Mouse (Mus musculus): Measurements from ENCODE around the gene Lhpp. TPM values are rescaled to one million over a fixed set of nuclear protein-coding genes. Genes with fewer than 3 reads are reported as not detected.
A peak's percentile ranks its signal among the peaks of the same experiment; 100 is the strongest.

Lhpp gene
- polyA plus RNA-seq, 1 experiment: 6.5 TPM

DNA sequence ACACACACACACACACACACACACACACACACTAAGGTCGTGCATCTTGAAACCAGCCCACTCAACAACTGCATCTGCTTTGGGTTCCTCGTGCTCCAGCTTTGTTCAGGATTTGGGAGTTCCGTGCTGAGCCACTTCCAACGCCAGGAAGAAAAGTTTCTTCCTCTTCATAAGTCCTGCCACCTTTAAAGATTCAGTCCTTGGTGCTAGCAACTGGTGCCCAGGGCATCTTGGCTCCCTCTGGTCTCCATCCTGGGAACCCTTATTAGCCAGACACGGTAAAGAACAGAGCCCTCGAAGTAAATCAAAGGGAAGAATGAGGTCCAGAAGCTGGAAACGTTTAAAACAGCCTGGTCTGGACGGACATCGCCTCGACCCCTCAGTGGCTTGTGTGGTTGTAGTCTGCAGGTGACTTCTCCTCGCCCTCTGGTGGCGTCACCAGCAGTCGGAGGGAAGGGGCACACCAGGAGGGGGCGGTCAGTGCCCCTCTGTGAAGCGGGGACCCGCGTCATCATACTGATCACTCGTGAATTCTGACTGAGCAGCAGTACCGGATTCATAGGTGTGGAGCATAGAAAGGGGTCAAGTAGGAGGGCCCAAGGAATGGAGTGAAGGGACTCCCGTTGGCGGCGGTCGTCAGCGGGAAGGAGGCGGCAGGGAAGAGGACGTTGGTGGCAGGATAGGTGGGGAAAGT is 13.7 kb upstream of the Lhpp start:
- no peak for TF ChIP-seq POLR2A (IDR thresholded peaks at IDR 0.05; ENCODE audit: low read depth, low read length)
- peak; percentile 9; the same call in 1 of the 2 replicates for TF ChIP-seq CTCF (IDR thresholded peaks at IDR 0.05; ENCODE audit: borderline replicate concordance, insufficient read depth, low read length)
- Histone ChIP-seq H3K27ac (ENCODE audit: insufficient read depth, low read length) (no peak overlapping the region), H3K4me1 (ENCODE audit: control insufficient read depth, insufficient read depth, low read length) (no peaks in the 10 kb centered on the region), H3K4me3 (ENCODE audit: insufficient read depth, low read length) (no peak overlapping the region)

DNA sequence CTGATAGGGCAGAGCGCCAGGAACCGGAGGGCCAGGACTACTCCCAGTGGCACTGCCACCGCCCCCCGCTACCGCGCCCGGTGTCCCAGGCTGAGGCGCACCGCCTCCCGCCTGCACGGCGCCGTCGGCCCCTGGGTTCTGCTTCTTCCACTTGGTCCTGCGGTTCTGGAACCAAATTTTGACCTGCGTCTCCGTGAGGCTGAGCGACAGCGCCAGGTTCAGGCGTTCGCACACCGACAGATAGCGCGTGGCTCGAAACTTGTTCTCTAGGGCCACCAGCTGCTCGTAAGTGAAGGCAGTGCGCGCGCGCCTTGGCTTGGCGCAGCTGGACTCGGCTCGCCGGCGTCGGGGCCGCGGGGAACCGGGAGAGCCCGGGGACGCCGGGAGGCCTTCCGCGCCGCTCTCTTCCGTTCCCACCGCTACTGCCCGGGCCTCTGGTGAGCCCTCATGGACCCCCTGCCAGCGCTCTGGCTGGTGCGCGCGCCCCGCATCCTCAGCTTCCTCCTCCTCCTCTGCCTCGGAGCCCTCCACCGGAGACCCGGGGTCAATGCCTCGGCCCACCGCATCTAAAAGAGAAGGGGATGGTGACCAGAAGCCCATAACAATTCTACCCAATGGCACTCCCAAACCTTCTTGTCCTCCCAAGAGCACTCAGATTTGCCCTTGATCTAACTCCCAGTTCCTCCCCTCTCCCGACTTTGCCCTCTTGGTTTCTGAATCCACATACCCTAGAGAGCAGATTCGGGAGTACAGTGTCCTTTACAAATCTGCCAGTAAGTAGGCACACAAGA is 13.0 kb upstream of the Lhpp start:
- H3K4me1 ChIP-seq (ENCODE audit: control insufficient read depth, insufficient read depth, low read length): no peaks in the 10 kb centered on the region
- peak overlapping the region; percentile 1; the same call in 1 of the 2 replicates for H3K4me3 ChIP-seq (ENCODE audit: insufficient read depth, low read length)
- no peak for TF ChIP-seq CTCF (IDR thresholded peaks at IDR 0.05; ENCODE audit: borderline replicate concordance, insufficient read depth, low read length)
- TF ChIP-seq POLR2A (IDR thresholded peaks at IDR 0.05; ENCODE audit: low read depth, low read length): no peak
- H3K27ac ChIP-seq (ENCODE audit: insufficient read depth, low read length): no peak overlapping the region

DNA sequence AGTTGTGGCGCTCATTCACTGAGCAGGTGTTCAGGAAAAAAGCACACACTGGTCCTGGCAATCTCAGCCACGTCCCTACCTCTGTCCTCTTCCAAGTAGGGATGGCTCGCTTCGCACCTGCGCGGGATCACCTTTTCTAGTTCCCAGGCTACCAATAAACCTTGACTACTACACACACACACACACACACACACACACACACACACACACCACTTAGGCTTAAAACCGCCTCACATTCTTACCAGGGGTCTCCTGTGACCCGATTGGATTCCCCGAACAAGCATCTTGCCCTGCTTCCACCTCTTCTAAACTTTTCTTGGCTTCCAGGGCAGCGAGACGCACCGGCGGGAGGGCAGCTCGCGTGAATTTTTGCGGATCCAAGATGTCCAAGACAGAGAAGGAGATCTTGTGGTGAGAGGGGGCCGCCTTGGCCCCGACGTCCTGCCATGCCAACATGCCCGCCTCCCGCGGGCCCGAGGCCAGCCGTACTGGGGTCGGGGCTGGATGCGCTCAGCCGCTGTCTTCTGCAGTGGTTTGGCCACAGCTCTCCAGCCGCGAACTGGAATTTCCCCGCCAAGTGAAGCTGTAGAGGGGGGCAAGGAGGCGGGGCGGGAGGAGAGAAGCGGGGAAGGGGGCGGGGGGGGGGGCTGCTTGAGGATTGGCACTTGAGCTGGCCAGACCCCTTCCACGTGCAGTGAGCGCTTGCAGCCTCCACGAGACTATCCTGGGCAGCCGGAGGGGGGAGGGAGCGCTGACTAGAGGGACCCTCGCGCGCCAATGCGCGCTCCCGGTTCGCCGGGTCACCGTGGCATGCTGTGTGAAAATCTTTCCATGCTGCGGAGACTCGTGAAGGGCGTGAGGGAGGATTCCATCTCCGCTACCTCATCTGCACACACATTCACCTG is 11.1 kb upstream of the Lhpp start, which contains the start of gene Nkx1-2:
Nkx1-2 (minus strand) TSS at position 567 of the 905 bp plus-strand sequence.
- H3K4me3 ChIP-seq (ENCODE audit: insufficient read depth, low read length): peak within 1 kb of the TSS; percentile 3; the same call in 1 of the 2 replicates
- no peaks in the 10 kb centered on the region for H3K4me1 ChIP-seq (ENCODE audit: control insufficient read depth, insufficient read depth, low read length)
- H3K27ac ChIP-seq (ENCODE audit: insufficient read depth, low read length): no peak within 1 kb of the TSS
- TF ChIP-seq CTCF (IDR thresholded peaks at IDR 0.05; ENCODE audit: borderline replicate concordance, insufficient read depth, low read length) (no peak), POLR2A (IDR thresholded peaks at IDR 0.05; ENCODE audit: low read depth, low read length) (no peak)

DNA sequence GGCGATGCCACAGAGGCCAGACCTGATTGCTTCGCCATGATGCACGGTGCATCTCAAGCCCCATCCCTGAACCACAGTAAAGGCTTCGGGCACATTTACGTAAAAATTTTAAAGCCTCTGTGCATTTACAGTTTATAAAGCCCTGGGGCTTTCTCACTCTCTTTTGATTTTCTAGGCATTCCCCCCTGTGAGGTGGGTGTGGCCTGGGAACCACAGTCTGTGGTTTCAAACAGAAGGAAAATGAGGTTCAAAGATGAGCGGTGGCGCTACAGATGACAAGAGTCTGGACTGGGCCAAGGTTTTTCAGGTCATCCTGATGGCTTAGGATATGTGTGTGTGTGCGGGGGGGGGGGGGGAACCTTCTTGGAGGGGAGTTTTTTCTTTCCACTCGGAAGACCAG is 10.4 kb upstream of the Lhpp start:
- Histone ChIP-seq H3K27ac (ENCODE audit: insufficient read depth, low read length) (no peak overlapping the region), H3K4me3 (ENCODE audit: insufficient read depth, low read length) (no peak overlapping the region), H3K4me1 (ENCODE audit: control insufficient read depth, insufficient read depth, low read length) (no peaks in the 10 kb centered on the region)
- TF ChIP-seq CTCF (IDR thresholded peaks at IDR 0.05; ENCODE audit: borderline replicate concordance, insufficient read depth, low read length) (no peak), POLR2A (IDR thresholded peaks at IDR 0.05; ENCODE audit: low read depth, low read length) (no peak)

DNA sequence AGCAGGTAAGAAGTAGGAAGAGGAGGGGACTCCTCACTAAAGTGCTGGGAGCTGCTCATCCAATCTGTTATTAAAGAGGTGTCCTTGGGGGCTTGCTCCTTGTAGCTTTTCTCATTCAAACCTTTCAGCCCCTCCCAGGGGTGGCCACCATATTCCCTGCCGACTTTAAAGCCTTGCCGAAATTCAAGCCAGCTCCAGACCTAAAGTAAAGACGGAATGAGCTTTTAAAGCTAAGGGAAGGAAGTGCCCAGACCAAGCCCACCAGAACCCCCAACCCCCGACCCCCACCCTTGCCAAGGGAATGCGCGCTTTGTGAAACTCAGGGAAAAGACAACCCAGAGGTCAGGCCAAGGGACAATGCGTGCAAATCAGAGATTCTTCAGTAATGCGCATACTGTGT is 9.5 kb upstream of the Lhpp start:
- Histone ChIP-seq H3K4me3 (ENCODE audit: insufficient read depth, low read length) (no peak overlapping the region), H3K4me1 (ENCODE audit: control insufficient read depth, insufficient read depth, low read length) (no peaks in the 10 kb centered on the region), H3K27ac (ENCODE audit: insufficient read depth, low read length) (no peak overlapping the region)
- no peak for TF ChIP-seq CTCF (IDR thresholded peaks at IDR 0.05; ENCODE audit: borderline replicate concordance, insufficient read depth, low read length)
- TF ChIP-seq POLR2A (IDR thresholded peaks at IDR 0.05; ENCODE audit: low read depth, low read length): no peak

DNA sequence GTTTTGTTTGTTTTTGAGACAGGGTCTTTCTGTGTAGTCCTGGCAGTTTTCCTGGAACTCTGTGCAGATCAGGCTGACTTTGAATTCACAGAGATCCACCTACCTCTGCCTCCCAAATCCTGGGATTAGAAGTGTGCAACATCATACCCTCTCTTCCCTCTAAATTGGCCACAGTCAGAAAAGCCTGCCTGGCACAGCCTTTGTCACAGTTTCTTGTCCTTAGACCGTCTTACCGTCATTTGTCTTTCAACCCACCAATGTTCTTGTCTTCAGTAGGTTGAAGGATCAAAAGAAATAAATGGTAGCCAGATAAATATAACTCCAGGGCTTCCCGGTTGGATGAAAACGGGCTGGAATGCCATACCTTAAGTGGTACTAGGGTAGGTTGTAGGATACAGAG is 5.7 kb upstream of the Lhpp start:
- Histone ChIP-seq H3K4me3 (ENCODE audit: insufficient read depth, low read length) (no peak overlapping the region), H3K27ac (ENCODE audit: insufficient read depth, low read length) (no peak overlapping the region), H3K4me1 (ENCODE audit: control insufficient read depth, insufficient read depth, low read length) (no peaks in the 10 kb centered on the region)
- TF ChIP-seq POLR2A (IDR thresholded peaks at IDR 0.05; ENCODE audit: low read depth, low read length): no peak

DNA sequence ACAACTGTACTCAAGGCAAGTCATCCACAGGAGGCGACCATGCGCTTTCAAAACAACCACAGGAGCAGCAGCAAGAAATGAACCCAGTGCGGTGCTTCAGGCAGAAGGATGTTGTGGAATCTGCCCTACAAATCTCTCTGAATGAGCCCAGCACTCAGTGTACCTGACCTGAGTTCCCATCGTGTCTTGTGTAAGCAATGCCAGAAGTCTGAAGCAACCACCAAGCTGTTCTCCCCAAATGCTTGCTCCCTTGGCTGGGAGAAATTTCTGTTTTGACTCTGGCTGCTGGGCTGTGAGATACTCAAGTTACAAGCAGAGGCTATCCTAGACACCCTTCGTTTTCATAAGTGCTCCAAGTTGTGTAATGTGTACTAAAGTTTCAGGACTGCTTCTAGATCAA is 4.7 kb upstream of the Lhpp start:
- TF ChIP-seq POLR2A (IDR thresholded peaks at IDR 0.05; ENCODE audit: low read depth, low read length): no peak
- TF ChIP-seq CTCF (IDR thresholded peaks at IDR 0.05; ENCODE audit: borderline replicate concordance, insufficient read depth, low read length): no peak

DNA sequence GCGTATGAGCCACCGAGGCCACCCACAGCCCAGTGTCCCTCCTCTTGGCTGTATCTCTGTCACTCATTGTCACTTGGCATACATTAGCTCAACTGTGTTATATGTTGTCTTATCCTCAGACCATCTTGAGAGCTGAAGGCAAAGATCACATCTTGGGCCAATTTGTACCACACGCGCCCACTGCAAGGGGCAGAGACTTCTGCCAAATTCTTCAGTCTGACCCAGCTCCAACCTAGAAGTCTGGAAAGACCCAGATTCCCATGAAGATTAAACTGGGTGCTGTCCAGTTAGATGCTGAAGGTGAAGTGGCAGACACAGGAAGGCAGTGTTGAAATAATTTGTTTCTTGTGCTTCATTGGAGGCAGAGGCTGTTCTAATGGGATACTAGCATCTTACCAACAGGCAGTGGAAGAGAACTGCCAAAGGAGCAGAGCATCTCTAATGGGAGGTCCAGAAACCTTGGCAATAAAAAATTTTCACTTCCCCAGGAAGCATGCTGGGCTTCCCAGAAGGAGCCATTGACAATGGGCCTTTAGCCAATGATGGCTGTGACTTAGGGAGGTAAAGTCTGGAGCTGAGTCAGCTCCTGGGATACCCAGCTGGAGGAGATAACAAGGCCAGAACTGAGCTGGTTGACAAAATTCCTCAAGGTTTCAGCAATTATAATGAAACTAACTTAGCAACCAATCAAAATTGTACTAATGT is 2.0 kb upstream of the Lhpp start:
- Histone ChIP-seq H3K4me3 (ENCODE audit: insufficient read depth, low read length) (no peak overlapping the region), H3K4me1 (ENCODE audit: control insufficient read depth, insufficient read depth, low read length) (no peaks in the 10 kb centered on the region), H3K27ac (ENCODE audit: insufficient read depth, low read length) (no peak overlapping the region)
- TF ChIP-seq CTCF (IDR thresholded peaks at IDR 0.05; ENCODE audit: borderline replicate concordance, insufficient read depth, low read length) (no peak), POLR2A (IDR thresholded peaks at IDR 0.05; ENCODE audit: low read depth, low read length) (no peak)

More for the DNA sequence above, 4.7 kb upstream of the Lhpp start:
- H3K27ac ChIP-seq (ENCODE audit: insufficient read depth, low read length): no peak overlapping the region
- no peaks in the 10 kb centered on the region for H3K4me1 ChIP-seq (ENCODE audit: control insufficient read depth, insufficient read depth, low read length)
- no peak overlapping the region for H3K4me3 ChIP-seq (ENCODE audit: insufficient read depth, low read length)

DNA sequence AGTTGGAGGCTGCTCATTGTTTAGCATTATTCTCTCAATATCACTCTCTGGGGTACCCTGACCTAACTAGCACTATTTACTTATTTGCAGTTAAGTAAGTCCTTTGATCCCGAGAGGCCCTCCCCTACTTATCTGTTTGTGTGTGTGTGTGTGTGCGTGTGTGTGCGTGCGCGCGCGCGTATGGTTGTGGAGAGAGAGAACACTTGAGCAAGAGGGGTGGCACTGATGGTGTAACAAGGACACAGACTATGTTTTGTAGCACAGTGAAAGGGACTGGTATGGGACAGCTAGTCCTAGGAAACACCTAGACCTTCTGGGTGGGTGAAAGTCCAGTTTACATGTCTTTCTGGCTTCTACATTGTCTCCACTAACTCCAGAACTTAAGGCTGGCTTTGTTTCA is 1.1 kb downstream of the Lhpp start:
- TF ChIP-seq CTCF (IDR thresholded peaks at IDR 0.05; ENCODE audit: borderline replicate concordance, insufficient read depth, low read length) (no peak), POLR2A (IDR thresholded peaks at IDR 0.05; ENCODE audit: low read depth, low read length) (no peak)
- H3K27ac ChIP-seq (ENCODE audit: insufficient read depth, low read length): no peak overlapping the region
- H3K4me3 ChIP-seq (ENCODE audit: insufficient read depth, low read length): no peak overlapping the region
- no peaks in the 10 kb centered on the region for H3K4me1 ChIP-seq (ENCODE audit: control insufficient read depth, insufficient read depth, low read length)
